Mouse (Mus musculus): ENCODE results near the gene Rpp30. TPM values are rescaled to one million over a fixed set of nuclear protein-coding genes. Genes with fewer than 3 reads are reported as not detected.
A peak's percentile ranks its signal among the peaks of the same experiment; 100 is the strongest.

Rpp30 gene
- polyA plus RNA-seq (2016; fragmentation: Nextera tagmentation; extraction: Ambion mirVana): 99.7 and 104 TPM in 2 replicates

GRCm38 (mm10) chr19:36083262-36084225, at the start of gene Rpp30:
Gene Rpp30, plus strand, starts transcription at chr19:36083716.
- Histone ChIP-seq H3K27me3 (ENCODE audit: low read depth, poor library complexity, severe bottlenecking) (no peaks in the 10 kb centered on the region), H3K4me3 (peak within 1 kb of the TSS; percentile 86), H3K4me1 (peaks cover 7% of the 10 kb centered on the region), H3K36me3 (peaks cover 19% of the 10 kb centered on the region), H3K9me3 (replicated peaks) (no peaks in the 10 kb centered on the region), H3K27ac (peak within 1 kb of the TSS; percentile 83)
- WGBS: 3% methylated on average over 34 of the region's 34 CpGs
- DNase-seq (ENCODE audit: low spot score): peak; percentile 87

GRCm38 (mm10) chr19:36046046-36046445, 37.5 kb upstream of the Rpp30 start:
- Histone ChIP-seq H3K4me3 (no peak overlapping the region), H3K9me3 (replicated peaks) (no peaks in the 10 kb centered on the region), H3K4me1 (no peaks in the 10 kb centered on the region), H3K27ac (no peak overlapping the region), H3K27me3 (ENCODE audit: low read depth, poor library complexity, severe bottlenecking) (no peaks in the 10 kb centered on the region), H3K36me3 (no peaks in the 10 kb centered on the region)
- 84% methylated on average over 7 of the region's 7 CpGs for WGBS
- DNase-seq (ENCODE audit: low spot score): no peak

GRCm38 (mm10) chr19:36056502-36057221, 26.9 kb upstream of the Rpp30 start:
- Histone ChIP-seq H3K9me3 (replicated peaks) (no peaks in the 10 kb centered on the region), H3K4me3 (peak overlapping the region; percentile 65), H3K36me3 (no peaks in the 10 kb centered on the region), H3K27me3 (ENCODE audit: low read depth, poor library complexity, severe bottlenecking) (peaks cover 56% of the 10 kb centered on the region), H3K4me1 (peaks cover 7% of the 10 kb centered on the region), H3K27ac (peak overlapping the region; percentile 19; the same call in 1 of the 2 replicates)
- DNase-seq (ENCODE audit: low spot score): no peak
- WGBS: 8% methylated on average over 49 of the region's 49 CpGs

GRCm38 (mm10) chr19:36057231-36057811, 26.2 kb upstream of the Rpp30 start, which contains the start of gene Htr7:
Gene Htr7, minus strand, starts transcription at chr19:36057507.
- Histone ChIP-seq H3K27ac (peak within 1 kb of the TSS; percentile 19; the same call in 1 of the 2 replicates), H3K9me3 (replicated peaks) (no peaks in the 10 kb centered on the region), H3K4me1 (peaks cover 7% of the 10 kb centered on the region), H3K36me3 (no peaks in the 10 kb centered on the region), H3K4me3 (peak within 1 kb of the TSS; percentile 65), H3K27me3 (ENCODE audit: low read depth, poor library complexity, severe bottlenecking) (peaks cover 56% of the 10 kb centered on the region)
- 6% methylated on average over 85 of the region's 86 CpGs for WGBS
- peak; percentile 79 for DNase-seq (ENCODE audit: low spot score)

GRCm38 (mm10) chr19:36062801-36063529, 20.6 kb upstream of the Rpp30 start:
- 89% methylated on average over 2 of the region's 2 CpGs for WGBS
- DNase-seq (ENCODE audit: low spot score): no peak
- H3K36me3 ChIP-seq: no peaks in the 10 kb centered on the region

GRCm38 (mm10) chr19:36082606-36083261, 782 bp upstream of the Rpp30 start:
- WGBS: 52% methylated on average over 7 of the region's 7 CpGs
- H3K27ac ChIP-seq: peak overlapping the region; percentile 83

More at GRCm38 (mm10) chr19:36062801-36063529, 20.6 kb upstream of the Rpp30 start:
- Histone ChIP-seq H3K27ac (no peak overlapping the region), H3K27me3 (ENCODE audit: low read depth, poor library complexity, severe bottlenecking) (peaks cover 19% of the 10 kb centered on the region), H3K4me3 (no peak overlapping the region), H3K4me1 (no peaks in the 10 kb centered on the region), H3K9me3 (replicated peaks) (no peaks in the 10 kb centered on the region)

GRCm38 (mm10) chr19:36090781-36091180, 7.3 kb downstream of the Rpp30 start:
- WGBS: 69% methylated on average over 5 of the region's 5 CpGs
- Histone ChIP-seq H3K4me1 (no peaks in the 10 kb centered on the region), H3K4me3 (no peak overlapping the region), H3K9me3 (replicated peaks) (no peaks in the 10 kb centered on the region), H3K36me3 (peaks cover 87% of the 10 kb centered on the region), H3K27ac (no peak overlapping the region), H3K27me3 (ENCODE audit: low read depth, poor library complexity, severe bottlenecking) (no peaks in the 10 kb centered on the region)
- no peak for DNase-seq (ENCODE audit: low spot score)

More at GRCm38 (mm10) chr19:36082606-36083261, 782 bp upstream of the Rpp30 start:
- no peak for DNase-seq (ENCODE audit: low spot score)
- Histone ChIP-seq H3K27me3 (ENCODE audit: low read depth, poor library complexity, severe bottlenecking) (no peaks in the 10 kb centered on the region), H3K9me3 (replicated peaks) (no peaks in the 10 kb centered on the region), H3K4me1 (peaks cover 7% of the 10 kb centered on the region), H3K4me3 (peak overlapping the region; percentile 86), H3K36me3 (peaks cover 11% of the 10 kb centered on the region)

GRCm38 (mm10) chr19:36097194-36097593, 13.7 kb downstream of the Rpp30 start:
- H3K27ac ChIP-seq: no peak overlapping the region
- H3K9me3 ChIP-seq (replicated peaks): no peaks in the 10 kb centered on the region
- peaks cover 88% of the 10 kb centered on the region for H3K36me3 ChIP-seq
- 94% methylated on average over 3 of the region's 3 CpGs for WGBS
- H3K4me3 ChIP-seq: no peak overlapping the region
- H3K27me3 ChIP-seq (ENCODE audit: low read depth, poor library complexity, severe bottlenecking): no peaks in the 10 kb centered on the region
- DNase-seq (ENCODE audit: low spot score): no peak
- H3K4me1 ChIP-seq: no peaks in the 10 kb centered on the region

GRCm38 (mm10) chr19:36098265-36098664, 14.7 kb downstream of the Rpp30 start:
- Histone ChIP-seq H3K9me3 (replicated peaks) (no peaks in the 10 kb centered on the region), H3K27me3 (ENCODE audit: low read depth, poor library complexity, severe bottlenecking) (no peaks in the 10 kb centered on the region), H3K4me1 (no peaks in the 10 kb centered on the region), H3K4me3 (no peak overlapping the region), H3K27ac (no peak overlapping the region), H3K36me3 (peaks cover 86% of the 10 kb centered on the region)
- WGBS: 97% methylated on average over 1 of the region's 1 CpGs
- no peak for DNase-seq (ENCODE audit: low spot score)

GRCm38 (mm10) chr19:36098916-36099315, 15.4 kb downstream of the Rpp30 start:
- Histone ChIP-seq H3K27ac (no peak overlapping the region), H3K27me3 (ENCODE audit: low read depth, poor library complexity, severe bottlenecking) (no peaks in the 10 kb centered on the region), H3K4me1 (no peaks in the 10 kb centered on the region), H3K9me3 (replicated peaks) (no peaks in the 10 kb centered on the region), H3K4me3 (no peak overlapping the region), H3K36me3 (peaks cover 87% of the 10 kb centered on the region)
- no peak for DNase-seq (ENCODE audit: low spot score)
- WGBS: 88% methylated on average over 7 of the region's 7 CpGs

GRCm38 (mm10) chr19:36103909-36104308, 20.4 kb downstream of the Rpp30 start:
- Histone ChIP-seq H3K4me3 (no peak overlapping the region), H3K27me3 (ENCODE audit: low read depth, poor library complexity, severe bottlenecking) (peaks cover 10% of the 10 kb centered on the region), H3K4me1 (no peaks in the 10 kb centered on the region), H3K9me3 (replicated peaks) (no peaks in the 10 kb centered on the region), H3K27ac (no peak overlapping the region), H3K36me3 (peaks cover 53% of the 10 kb centered on the region)
- no peak for DNase-seq (ENCODE audit: low spot score)
- 89% methylated on average over 5 of the region's 5 CpGs for WGBS

Measured in limb, embryonic 10.5 days (tissue).